Mouse (Mus musculus): ENCODE results near the gene Tent2.
"Not testable (repeated sequence)": the region's sequence is repeated elsewhere in the genome, so short reads cannot be mapped to it uniquely, and the experiment has no call there.

Tent2 gene

DNA sequence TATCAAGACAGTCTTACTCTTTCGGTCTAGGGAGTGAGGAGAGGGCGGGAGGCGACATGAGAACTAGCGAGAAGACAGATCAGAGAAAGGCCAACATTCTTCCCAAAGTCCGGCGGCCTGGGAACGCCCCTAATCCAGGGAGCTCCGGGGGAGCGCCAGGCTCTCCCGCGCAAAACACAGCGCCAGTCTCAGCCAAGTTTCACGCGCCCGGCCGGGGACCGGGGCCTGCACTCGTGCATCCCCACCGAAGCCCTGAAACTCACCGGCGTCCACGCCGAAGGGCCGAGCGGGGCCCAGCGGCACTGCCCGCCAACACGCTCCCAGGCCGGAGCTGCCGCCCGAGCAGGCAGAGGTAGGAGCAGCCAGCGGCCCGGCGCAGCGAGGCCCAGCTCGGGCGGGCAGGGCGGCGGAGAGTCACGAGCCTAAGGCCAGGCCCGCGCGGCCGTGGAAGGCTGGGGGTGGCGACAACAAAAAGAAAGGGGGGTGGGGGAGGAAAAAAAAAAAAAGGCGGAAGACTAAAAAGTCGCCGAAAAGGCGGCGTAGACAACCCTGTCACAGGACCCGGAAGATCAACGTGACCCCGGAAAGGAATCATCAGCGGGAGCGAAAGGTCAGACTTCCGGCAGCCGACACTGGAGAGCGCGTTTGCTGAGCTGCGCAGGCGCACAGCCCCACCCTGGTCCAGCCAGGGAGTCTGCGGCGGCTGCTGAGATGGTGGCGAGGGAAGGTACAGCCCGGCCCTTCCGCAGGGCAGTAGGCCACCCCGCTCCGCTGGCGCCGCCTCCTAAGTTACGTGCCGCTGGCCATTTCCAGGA, at the start of gene Tent2:
Gene Tent2, minus strand, starts transcription at position 555 of the 815 bp plus-strand sequence.
- CTCF ChIA-PET = interaction anchor here (0.7 kb wide), 1 partner anchor 102 kb away, joined by 4 read pairs; no protein-coding TSS in a partner anchor

DNA sequence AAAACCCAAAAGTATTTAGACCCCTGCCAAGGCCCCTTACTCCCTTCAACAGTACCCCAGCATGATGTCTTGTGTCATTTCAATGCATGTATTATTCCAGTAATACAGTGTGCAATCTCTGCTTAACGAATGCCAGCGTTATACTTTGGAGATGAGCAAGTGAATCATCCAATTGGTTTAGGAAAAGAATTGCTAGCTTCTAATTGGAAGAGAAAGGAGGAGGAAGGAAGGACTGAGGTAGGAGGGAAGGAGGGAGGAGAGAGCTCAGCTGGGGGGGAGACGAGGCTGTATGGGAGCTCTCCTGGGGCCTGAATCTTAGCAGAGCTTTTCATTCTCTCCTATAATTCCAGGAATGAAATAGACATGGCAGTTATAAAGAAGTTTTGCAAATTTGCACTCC, 49.0 kb upstream of the Tent2 start:
- CTCF ChIA-PET = interaction anchor here (0.6 to 1.4 kb wide), 2 partner anchors 254 to 601 kb away, joined by 5 to 7 read pairs; no protein-coding TSS in a partner anchor

DNA sequence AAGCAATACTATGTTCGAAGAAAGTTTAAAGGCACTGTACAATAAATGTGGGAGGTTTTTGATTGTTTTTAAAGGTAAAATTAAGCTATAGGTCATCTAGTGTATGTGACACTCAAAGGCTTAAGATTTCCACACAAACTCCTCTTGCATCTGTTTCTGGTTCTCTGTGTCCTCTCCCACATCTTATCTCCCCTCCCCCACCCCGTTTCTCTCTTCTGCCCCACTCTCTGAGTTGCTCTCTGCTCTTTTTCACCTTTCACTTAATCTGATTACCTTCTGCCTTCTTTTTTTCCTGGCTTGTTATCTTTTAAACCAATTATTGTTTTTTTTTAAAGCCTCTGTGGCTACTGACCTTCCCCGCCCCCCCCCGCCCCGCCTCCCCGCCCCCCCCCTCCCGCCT, 47.4 kb upstream of the Tent2 start:
- CTCF ChIA-PET = no interaction called here

DNA sequence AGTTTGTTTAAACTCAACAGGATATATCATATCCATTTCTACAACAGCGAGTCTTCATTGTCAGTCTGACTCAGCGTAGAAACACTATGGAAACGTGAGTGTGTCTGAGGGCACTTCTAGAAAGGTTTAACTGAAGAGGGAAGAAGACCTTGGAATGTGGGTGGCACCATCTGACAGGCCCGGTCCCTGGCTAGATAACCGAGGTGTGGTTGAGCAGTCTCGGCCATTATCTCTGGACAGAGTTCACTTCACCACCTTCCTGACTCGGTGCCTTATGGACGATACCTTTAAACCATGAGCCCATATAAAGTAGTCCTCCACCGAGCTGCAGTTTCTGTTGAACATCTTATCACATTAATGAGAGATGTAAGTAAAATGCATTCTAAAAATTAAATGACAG, 46.9 kb upstream of the Tent2 start:
- CTCF ChIA-PET = no interaction called here

DNA sequence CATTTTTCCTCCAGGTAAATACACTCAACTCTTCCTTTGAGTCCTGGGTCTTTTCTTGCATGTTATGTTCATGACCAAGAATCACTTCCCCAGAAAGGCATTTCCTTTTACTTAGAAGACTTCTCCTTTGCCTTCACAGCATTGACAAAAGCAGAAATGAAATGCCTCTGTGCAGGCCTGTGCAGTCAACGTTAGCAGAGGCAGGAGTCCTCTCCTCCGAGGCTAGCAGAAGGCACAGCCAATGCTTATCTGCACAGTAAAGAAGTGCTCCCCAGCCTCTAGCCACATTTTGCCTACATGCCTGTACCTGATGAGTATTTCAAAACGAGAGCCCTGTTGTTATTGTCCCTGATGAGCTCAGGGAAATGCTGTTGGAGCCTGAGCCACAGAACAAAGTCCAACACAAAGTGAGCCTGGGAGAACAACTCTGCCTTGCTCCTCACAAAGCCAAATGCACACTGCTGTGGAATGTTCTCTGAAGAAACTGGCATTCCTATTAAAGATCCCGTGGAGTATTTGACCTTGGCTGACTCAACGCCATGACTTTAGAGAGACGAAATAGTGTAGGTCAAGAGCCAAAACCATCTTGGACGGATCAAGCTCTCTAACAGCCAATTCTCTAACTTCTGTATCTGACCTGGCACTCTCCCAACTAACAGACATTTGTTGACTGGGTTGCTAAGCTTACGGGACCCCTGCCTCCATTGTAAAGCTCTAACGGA, 45.7 kb upstream of the Tent2 start:
- CTCF ChIA-PET = interaction anchor here (0.7 kb wide), 1 partner anchor 261 kb away, joined by 3 read pairs; no protein-coding TSS in a partner anchor

DNA sequence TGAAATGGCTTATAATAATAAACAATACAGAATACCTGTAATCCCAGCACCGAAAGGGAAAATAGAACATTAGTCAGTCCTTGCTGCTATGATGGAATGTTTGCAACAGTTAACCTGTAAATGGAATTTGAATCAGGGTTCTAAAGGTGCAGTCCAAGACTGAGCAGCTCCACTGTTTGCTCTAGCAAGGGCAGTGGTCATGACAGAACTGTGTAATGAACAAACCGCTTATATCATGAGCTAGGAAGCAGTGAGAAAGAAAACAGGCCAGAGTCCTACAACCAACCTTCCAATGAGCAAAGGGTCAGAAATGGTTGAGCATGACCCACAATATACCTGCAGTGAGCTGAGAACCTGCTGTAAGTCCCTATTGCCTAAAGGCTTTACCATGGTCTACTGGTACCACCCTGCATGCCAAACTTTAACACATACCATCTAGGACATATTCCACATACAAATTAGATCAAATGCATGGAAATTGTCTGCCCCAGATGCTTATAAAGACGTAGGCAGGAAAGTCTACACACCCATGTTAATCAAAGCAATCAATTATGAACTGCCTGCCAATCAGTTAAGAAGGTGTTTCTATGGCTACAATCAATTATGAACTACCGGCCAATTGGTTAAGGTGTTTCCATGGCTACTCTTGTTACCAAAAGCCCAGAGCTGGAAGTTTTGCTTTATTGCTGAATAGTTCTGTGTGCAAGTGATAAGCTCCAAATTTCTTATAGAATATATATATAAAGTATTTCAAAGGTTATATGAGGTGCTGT, 42.3 kb upstream of the Tent2 start:
- CTCF ChIA-PET = no interaction called here

DNA sequence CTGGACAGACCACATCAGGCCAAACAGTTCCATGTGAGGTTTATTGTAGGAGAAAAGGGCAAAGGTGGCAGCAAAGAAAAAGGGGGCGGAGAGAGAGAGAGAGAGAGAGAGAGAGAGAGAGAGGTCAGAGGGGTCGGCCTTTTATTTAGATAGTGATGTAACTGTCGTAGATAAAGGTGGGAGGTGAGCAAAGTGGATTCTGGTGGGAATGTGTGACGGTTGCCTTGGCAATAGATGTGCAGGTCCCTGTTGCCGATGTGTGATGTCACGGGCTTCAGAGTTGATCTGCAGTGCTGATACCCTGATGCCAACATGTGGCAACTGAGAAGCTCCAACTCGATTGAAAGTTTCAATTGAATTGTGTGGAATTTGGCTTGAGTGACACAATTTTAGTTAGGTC, 40.1 kb upstream of the Tent2 start:
- CTCF ChIA-PET = no interaction called here

DNA sequence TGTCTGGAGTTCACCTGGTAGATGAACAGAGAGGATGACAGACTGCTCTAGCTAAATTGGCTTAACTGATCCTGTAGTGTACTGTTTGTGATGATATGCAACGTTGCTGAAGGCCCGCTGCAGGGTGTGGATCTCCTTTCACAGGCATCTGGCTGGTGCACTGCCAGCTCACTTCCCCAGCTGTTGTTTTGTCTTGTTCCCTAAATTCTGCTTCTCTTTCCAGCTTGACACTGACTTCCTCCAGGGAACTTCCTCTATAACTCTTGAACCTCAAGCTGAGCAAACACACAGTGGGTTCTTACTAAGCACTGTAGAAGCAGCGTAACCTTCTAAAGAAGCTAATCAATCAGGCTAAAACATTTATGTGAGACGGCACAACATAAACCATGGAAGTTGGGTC, 38.8 kb upstream of the Tent2 start:
- CTCF ChIA-PET = interaction anchor here (0.6 kb wide), 1 partner anchor 124 kb away, joined by 9 read pairs; no protein-coding TSS in a partner anchor

DNA sequence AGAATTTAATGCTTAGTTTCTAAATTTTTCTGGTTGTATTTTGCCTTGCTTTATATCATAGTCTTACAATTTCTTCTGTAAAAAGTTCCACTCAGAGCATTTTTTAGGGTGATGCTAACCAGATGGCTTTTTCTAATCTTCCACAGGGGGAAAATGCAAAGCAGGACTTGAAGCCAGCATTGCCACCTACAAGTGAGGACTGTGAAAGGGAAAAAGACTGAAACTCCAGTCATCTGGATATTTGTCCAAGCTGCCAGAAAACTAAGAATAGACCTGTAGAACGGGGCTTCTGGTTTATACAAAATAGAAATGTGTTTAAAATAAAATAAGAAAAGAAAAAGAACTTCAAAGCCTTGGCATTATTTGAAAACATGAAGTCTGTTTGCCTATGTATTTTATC, 19.6 kb upstream of the Tent2 start:
- CTCF ChIA-PET = no interaction called here

DNA sequence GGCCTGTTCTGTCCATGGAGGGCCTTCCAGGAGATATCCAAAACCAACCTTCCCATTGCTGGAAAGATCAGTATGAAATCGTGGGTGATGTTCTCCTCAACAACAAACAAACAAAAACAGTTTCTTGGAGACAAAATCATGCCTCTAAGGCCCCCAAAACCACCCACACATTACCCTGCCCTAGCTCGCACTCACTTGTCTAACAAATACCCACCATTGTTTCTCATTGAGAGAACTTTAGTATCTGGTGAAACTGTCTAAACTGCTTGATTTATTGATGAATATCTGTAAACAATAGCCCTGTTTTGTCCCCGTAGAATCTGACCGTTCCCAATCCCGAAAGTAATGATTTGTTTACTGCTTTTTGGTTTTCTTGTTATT, 451 bp upstream of the Tent2 start:
- CTCF ChIA-PET = interaction anchor here (0.7 kb wide), 1 partner anchor 103 kb away, joined by 4 read pairs; no protein-coding TSS in a partner anchor

DNA sequence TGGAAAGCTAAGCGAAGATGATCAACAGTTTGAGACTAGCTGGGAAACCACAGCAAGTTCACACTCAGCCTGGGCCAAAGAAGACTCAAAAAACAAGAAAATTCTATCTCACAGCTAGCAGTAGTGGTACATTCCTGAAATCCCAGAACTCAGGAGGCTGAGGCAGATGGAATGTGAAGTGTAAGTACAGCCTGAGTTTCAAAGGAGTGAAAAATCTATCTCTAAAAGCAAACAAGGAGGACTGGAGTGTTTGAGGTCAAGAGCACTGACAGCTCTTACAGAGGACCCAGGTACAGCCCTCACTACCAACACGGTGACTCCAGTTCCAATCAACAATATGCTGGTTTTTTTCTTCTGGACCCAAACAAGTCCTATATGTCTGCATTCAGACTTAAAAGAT, 2.8 kb downstream of the Tent2 start:
- CTCF ChIA-PET = interaction anchor here (0.7 kb wide), 1 partner anchor 515 kb away, joined by 3 read pairs; no protein-coding TSS in a partner anchor

DNA sequence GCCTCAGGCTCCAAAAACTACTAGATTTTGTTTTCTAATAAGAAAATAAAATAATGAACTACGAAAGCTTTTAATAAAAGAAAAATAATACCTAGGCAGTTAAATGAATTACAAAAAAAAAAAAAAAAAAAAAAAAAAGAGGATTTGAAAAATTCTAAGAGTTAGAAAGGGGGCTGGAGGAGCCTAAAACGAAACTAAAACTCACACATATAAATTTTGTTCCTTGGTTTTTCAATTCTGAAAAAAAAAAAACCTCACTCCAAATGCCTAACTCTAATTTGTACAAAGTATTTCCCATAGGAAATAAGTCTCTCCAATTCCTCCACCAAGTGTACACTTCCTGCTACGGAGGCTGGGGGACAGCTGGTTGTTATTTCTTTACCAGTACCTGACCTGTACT, 3.4 kb downstream of the Tent2 start:
- CTCF ChIA-PET = interaction anchor here (0.5 to 0.7 kb wide), 3 partner anchors 8 to 516 kb away, joined by 3 to 4 read pairs (median 3); no protein-coding TSS in a partner anchor

DNA sequence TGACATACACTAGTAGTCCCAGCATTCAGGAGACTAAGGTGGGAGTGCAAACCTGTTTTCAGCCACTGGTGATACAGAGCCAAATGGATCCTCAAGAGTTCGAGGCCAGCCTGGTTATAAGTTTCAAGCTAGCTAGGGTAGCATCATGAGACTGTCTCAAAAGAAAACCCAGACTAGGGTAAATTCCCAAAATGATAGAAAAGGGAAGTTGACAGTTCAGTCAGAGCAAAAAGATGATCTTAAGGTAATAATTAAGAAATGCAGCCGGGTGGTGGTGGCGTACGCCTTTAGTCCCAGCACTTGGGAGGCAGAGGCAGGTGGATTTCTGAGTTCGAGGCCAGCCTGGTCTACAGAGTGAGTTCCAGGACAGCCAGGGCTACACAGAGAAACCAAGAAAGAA, 4.4 kb downstream of the Tent2 start:
- CTCF ChIA-PET = not testable (repeated sequence)

DNA sequence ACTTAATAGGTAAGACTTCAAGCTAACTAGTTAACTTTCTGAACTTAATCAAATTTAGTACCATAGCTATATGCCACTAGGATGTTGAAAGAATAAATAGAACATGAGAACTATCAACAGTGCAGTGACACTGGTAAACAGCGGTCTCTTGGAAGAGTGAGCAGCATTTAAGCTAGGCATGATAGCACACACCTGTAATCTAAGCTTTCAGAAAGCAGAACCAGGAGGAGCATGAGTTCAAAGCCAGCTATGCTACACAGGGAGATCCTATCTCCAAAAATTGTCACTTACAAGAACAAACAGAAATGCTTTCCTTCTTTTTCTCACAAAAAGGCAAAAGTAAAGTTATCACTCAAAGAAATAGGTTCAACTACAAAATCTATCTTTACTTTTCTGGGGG, 11.8 kb downstream of the Tent2 start:
- CTCF ChIA-PET = interaction anchor here (0.6 kb wide), 1 partner anchor 8 kb away, joined by 3 read pairs; no protein-coding TSS in a partner anchor

DNA sequence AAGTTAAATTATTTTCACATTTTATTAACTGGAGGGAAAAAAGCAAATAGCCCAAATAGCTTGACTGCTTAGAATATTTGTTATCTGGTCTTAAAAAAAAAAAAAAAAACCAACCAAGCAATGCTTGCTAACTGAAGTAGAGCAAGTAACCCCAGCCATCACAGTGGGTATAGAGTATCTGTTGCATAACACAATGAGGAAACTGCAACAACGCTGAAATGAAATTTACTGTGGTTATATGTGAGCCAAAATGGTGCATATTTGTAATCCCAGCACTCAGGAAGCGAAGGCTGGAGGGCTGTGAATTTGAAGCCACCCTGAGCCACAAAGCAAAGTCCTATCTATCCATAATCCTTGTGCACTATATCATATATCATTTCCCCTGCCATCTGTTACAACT, 12.7 kb downstream of the Tent2 start:
- CTCF ChIA-PET = interaction anchor here (0.7 kb wide), 1 partner anchor 9 kb away, joined by 4 read pairs; no protein-coding TSS in a partner anchor

DNA sequence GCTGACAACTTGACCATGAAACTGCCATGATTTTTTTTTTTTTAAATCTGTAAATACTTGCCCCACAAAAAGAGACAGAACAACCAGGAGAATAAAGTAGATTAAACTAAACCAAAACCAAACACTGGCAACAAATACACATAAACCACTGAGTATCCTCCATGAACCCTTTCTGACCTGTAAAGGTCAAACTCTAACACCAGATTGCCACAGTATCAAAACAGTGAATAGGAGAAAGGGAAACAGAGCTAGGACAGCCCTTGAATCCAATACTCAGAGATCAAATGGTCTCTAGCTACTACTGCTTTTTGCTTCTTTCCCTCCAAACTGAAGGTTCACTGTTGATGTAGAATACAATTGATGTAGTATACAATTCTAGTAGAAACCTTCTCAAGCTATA, 14.6 kb downstream of the Tent2 start:
- CTCF ChIA-PET = interaction anchor here (0.7 kb wide), 1 partner anchor 181 kb away, joined by 3 read pairs; no protein-coding TSS in a partner anchor

DNA sequence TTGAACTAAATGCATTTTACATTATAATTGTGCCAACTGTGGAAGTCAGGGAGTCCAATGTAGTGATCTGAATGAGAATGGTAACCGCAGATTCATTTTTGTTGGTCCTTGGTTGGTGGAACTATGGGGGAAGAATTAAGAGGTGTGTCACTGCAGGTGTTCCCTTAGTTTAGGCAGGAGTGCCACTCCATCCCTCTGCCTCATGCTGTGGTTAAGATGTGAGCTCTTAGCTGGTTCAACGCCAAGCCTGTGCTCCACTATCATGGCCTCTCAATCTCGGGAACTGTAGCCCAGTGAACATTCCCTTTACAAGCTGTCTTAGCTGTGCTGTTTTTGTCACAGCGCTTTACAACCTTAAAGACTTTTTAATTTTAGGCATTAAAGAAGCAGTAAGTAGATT, 28.9 kb downstream of the Tent2 start:
- CTCF ChIA-PET = no interaction called here

DNA sequence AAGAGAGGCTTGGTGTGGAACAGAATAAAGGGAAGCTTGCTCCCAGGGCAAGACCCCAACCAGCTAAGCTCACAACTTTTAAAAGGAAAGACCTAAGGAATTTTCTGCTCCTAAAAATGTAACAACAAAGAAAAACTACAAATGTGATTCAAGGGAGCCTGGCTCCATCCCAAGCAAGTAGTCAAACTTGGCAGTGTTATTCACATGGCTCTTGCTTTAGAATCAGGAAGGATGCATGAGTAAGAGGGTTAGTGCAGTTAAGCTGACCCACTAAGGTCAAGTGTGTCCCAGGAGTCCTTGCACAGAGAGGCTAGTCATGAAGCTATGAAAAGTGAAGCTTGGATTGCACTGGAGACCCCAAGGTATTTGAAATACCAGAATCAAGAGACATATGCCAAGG, 29.7 kb downstream of the Tent2 start:
- CTCF ChIA-PET = no interaction called here

DNA sequence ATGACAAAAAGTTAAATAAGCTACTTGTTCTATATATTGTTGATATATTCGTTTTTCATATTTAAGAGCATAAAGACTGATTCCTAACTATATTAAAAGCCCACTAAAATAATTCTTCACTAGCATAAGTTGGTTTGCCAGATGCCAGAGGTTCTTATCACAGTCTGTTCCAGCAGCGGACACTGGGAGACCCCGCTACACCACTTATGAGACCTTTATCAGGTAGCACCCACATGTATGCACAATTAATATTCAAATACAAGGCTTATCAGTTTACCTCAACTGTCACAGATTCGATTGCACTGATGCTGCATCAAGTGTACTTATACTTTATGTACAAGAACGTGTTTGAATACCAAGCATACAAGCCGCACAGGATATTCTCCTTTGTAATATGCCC, 33.9 kb downstream of the Tent2 start:
- CTCF ChIA-PET = no interaction called here

DNA sequence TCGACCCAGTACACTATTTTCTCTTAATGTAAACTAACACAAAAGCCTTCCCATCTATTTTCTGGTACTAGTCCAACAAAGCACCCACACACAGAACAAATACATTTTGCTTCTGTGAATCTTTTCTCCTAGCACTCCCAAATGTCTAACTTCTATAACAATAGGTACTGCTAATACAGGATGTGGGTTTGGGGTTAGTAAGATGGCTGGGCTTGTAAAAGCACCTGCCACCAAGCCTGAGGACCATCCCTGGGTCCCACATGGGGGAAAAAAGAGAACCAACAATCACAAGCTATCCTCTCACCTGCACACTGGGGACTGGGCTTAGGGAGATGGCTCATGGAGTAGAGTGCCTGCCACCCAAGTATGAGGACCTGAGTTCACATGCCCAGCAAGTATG, 38.9 kb downstream of the Tent2 start:
- CTCF ChIA-PET = no interaction called here

DNA sequence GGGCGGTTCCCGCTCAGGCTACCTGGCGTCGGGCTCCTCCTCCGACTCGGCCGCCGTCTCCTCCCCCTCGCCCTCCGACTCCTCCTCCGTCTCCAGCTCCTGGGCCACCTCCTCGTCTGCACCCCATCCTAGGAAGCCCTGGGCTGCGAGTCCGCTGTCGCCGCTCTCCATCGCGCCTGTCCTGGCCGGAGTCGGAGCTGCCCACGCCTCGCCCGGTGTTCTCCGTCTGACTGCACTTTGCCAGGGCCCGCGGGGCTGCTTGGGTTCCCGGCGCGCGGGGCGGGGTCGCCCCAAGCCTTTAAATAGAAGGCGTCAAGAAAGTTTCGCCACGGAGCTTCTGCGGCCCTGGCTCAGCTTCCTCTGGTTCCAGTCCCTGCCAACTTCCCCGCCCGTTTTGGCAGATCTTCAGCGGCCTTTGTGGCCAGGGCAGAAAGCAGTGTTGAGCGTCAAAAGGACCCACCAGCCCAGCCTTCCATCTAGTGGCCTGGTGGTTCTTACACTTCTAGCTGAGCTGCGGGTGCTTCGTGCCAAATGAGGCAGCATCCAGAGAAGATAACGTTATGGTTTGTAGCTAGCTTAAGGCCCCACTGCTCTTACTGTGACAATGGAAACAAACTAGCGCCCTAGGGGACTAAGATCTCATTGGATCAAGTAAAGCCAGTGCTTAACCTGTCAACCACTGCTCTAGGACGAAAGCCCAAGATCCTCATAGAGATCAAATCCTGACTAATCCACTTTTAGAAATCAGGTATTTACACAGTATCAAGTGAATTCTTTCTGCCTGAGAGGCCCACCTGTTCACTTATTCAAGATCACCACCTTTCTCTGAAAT, 47.6 kb downstream of the Tent2 start, which contains the start of gene Cmya5:
Gene Cmya5, minus strand, starts transcription at position 389 of the 832 bp plus-strand sequence.
- CTCF ChIA-PET = no interaction called here

All from spleen, embryonic (tissue).